Mouse (Mus musculus) midbrain, embryonic 11.5 days (tissue): ENCODE data around the gene Bmp4. TPM values are rescaled to one million over a fixed set of nuclear protein-coding genes. Genes with fewer than 3 reads are reported as not detected.

Experiments used
- ATAC-seq: fragments of 200-750 bp; cut with Nextera tagmentation; 2 replicates; pipeline ENCODE4 v1.8.0; 2017; ENCODE audit warnings: moderate TSS enrichment, moderate library complexity; ENCODE audit not compliant: low FRiP score
- DNase-seq: peaks from one replicate; pipeline ENCODE4 v3.0.0; 2015; ENCODE audit warnings: low spot score; ENCODE audit errors: missing footprints
- H3K27ac ChIP-seq: fragments of 300-500 bp; sonication (generic); 2 replicates; pipeline ENCODE4 v1.5.1; 2014; ENCODE audit warnings: low read depth, low read length
- H3K27me3 ChIP-seq: fragments of 300-500 bp; sonication (generic); 2 replicates; pipeline ENCODE4 v1.6.1; 2014; ENCODE audit warnings: mild to moderate bottlenecking, low read length, moderate library complexity, mixed read lengths; ENCODE audit not compliant: control insufficient read depth, insufficient read depth
- H3K36me3 ChIP-seq: fragments of 300-500 bp; sonication (generic); 2 replicates; pipeline ENCODE4 v1.6.1; 2014; ENCODE audit warnings: mild to moderate bottlenecking, low read length, moderate library complexity, mixed read lengths; ENCODE audit not compliant: control insufficient read depth, insufficient read depth
- H3K4me1 ChIP-seq: fragments of 300-500 bp; sonication (generic); 2 replicates; pipeline ENCODE4 v1.6.1; 2014; ENCODE audit warnings: low read length; ENCODE audit not compliant: control insufficient read depth, insufficient read depth
- H3K4me2 ChIP-seq: fragments of 300-500 bp; sonication (generic); 2 replicates; pipeline ENCODE4 v1.6.1; 2014; ENCODE audit warnings: mild to moderate bottlenecking, moderate library complexity
- H3K4me3 ChIP-seq: fragments of 300-500 bp; sonication (generic); 2 replicates; pipeline ENCODE4 v1.5.1; 2014; ENCODE audit warnings: low read depth, low read length
- H3K9ac ChIP-seq: fragments of 300-500 bp; sonication (generic); 2 replicates; pipeline ENCODE4 v1.6.1; 2014; ENCODE audit warnings: low read length
- H3K9me3 ChIP-seq: fragments of 300-500 bp; sonication (generic); 2 replicates; pipeline ENCODE4 v1.6.1; 2016; ENCODE audit warnings: low read length; ENCODE audit not compliant: control insufficient read depth
- WGBS: fragments of 180-500 bp; shearing (Covaris S2); extraction: QIAGEN DNeasy Blood & Tissue Kit; methylation state at CpG from one replicate; pipeline ENCODE4 v1.1.7; 2014; 5-methylcytosine and 5-hydroxymethylcytosine counted together
- polyA plus RNA-seq: library from polyadenylated mRNA; unstranded; fragments of >200 nt; fragmentation: Nextera tagmentation; extraction: Ambion mirVana; gene quantifications from 2 replicates; pipeline ENCODE4 v1.2.1, GENCODE M21; 2014

Bmp4 gene
- polyA plus RNA-seq, 1 experiment from 2014 or later, result 4.7 TPM

DNA sequence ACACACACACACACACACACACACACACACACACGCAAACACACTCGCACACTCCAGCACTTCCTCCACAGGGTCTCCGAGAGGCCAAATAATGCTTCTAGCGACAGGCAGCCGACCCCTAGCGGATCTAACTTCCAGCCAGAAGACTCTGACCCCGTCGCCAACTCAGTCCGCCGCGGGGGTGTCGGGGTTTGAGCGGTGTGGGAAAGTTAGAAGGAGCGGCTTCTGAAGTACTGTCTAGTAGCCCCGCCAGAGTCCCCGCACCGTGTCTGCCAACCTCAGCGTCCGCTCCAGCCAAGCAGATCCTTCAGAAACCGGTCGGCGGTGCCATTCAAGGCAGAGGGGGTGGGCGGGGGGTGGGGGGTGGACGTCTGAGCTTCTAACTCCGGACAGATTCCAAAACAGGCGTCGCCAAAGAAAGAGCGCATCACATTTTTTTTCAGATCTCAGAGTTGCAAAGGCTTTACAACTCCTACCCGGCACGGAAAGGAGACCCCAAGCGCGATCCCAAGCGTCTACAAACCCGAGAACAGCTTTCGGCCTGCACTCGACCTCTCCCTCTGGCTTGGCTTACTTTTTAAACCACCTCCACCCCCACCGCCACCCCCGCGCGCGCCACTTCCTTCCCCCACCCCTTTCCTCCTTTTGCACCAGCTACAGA, 2.5 kb downstream of the Bmp4 start:
- Histone ChIP-seq H3K27me3 (peaks cover 79% of the 10 kb centered on the region), H3K27ac (no peak overlapping the region), H3K9me3 (no peaks in the 10 kb centered on the region), H3K36me3 (no peaks in the 10 kb centered on the region), H3K4me2 (peak overlapping the region; percentile 67), H3K4me3 (peak overlapping the region; percentile 47), H3K4me1 (peaks cover 15% of the 10 kb centered on the region), H3K9ac (peak overlapping the region; percentile 30; the same call in 1 of the 2 replicates)
- peak; percentile 33 for ATAC-seq
- under 1% methylated on average over 41 of the region's 41 CpGs for WGBS
- DNase-seq, result peak; percentile 96

- H3K9ac ChIP-seq, result 0 out of 2 replicates have a peak overlapping the region, but pooled peaks have one; percentile 30
- peaks cover 15% of the 10 kb centered on the region for H3K4me1 ChIP-seq
- WGBS, result under 1% methylated on average over 27 of the region's 27 CpGs
- no peaks in the 10 kb centered on the region for H3K9me3 ChIP-seq
- DNase-seq (peak; percentile 97), ATAC-seq (peak; percentile 90)
- peaks cover 79% of the 10 kb centered on the region for H3K27me3 ChIP-seq
- peak overlapping the region; percentile 67 for H3K4me2 ChIP-seq
- peak overlapping the region; percentile 47 for H3K4me3 ChIP-seq
- no peak overlapping the region for H3K27ac ChIP-seq
- H3K36me3 ChIP-seq, result no peaks in the 10 kb centered on the region
Observed at GRCm38 (mm10) chr14:46387357-46387671, 3.2 kb downstream of the Bmp4 start.

DNA sequence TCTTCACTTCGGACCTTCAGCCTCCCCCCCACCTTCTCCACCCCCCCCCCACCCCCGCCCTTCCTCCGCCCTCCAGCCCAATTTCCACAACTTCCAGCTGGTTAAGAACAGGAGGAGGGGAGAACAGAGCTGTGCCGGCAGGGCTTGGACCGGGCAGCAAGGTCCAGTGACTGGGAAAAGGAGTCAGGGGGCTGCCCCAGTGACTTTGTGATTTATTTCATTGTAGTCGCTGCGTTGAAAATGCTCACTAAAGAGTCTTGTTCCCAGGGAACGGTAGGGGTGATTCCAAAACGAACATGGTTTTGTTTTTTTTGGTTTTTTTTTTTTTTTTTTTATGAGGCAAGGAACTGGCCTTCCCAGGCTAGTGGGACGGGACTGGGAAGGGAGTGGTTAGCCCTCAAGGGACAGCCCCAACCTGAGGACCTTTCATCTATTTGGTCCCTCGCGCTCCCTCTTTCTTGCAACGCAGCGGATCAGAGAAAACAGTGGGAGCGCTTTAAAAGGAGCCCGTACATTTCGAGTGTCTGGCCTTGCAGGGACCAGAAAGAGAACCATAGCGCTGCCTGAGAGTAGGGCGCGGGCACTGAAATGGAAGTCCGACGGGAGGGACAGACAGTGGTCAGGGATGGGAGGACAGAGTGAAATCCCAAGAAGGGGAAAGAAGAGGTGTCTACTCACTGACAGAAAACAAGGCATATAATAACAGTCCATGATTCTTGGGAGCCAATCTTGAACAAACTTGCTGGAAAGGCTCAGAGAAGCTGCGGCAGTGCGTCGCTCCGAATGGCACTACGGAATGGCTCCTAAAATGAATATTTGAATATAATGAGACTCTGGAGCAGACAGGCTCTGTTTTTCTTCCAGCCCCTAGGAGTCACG, 3.8 kb downstream of the Bmp4 start:
- no peak overlapping the region for H3K9ac ChIP-seq
- DNase-seq (no peak), ATAC-seq (peak; percentile 26)
- H3K4me2 ChIP-seq, result peak overlapping the region; percentile 67
- peak overlapping the region; percentile 47 for H3K4me3 ChIP-seq
- no peaks in the 10 kb centered on the region for H3K9me3 ChIP-seq
- 0% methylated on average over 28 of the region's 28 CpGs for WGBS
- no peaks in the 10 kb centered on the region for H3K36me3 ChIP-seq
- no peak overlapping the region for H3K27ac ChIP-seq
- peaks cover 15% of the 10 kb centered on the region for H3K4me1 ChIP-seq
- H3K27me3 ChIP-seq, result peaks cover 81% of the 10 kb centered on the region

DNA sequence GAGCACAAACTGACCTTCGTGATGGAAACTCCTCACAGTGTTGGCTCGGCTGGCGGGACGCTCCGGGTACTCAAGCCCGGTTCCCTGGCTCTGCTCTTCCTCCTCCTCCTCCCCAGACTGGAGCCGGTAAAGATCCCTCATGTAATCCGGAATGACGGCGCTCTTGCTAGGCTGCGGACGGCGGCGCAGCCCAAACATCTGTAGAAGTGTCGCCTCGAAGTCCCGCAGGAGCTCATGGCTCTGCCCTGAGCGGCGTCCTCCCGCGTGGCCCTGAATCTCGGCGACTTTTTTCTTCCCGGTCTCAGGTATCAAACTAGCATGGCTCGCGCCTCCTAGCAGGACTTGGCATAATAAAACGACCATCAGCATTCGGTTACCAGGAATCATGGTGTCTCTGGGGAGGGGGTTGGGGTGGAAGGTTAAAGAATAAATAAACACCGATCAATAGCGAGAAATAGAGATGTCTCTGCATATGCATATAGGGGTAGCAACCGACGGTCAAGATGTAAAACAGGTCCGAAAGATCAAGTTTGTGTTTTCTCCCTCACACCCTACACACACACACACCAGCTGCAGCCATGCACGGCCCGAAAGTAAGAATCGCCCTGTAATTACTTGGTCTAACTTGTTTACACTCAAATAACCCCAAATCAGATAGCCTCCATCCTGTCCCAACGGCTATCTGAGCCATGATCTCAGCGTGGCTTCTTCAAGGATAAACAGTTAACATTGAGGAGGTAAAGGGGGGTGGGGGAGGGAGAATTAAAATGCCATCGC, 4.6 kb downstream of the Bmp4 start:
- 0 out of 2 replicates have a peak, but pooled peaks have one; percentile 5 for ATAC-seq
- H3K27me3 ChIP-seq, result peaks cover 81% of the 10 kb centered on the region
- no peak overlapping the region for H3K27ac ChIP-seq
- H3K4me1 ChIP-seq, result peaks cover 15% of the 10 kb centered on the region
- peak overlapping the region; percentile 47 for H3K4me3 ChIP-seq
- peak; percentile 95 for DNase-seq
- peak overlapping the region; percentile 67 for H3K4me2 ChIP-seq
- peak overlapping the region; percentile 34 for H3K9ac ChIP-seq
- under 1% methylated on average over 39 of the region's 39 CpGs for WGBS
- H3K9me3 ChIP-seq, result no peaks in the 10 kb centered on the region
- no peaks in the 10 kb centered on the region for H3K36me3 ChIP-seq

DNA sequence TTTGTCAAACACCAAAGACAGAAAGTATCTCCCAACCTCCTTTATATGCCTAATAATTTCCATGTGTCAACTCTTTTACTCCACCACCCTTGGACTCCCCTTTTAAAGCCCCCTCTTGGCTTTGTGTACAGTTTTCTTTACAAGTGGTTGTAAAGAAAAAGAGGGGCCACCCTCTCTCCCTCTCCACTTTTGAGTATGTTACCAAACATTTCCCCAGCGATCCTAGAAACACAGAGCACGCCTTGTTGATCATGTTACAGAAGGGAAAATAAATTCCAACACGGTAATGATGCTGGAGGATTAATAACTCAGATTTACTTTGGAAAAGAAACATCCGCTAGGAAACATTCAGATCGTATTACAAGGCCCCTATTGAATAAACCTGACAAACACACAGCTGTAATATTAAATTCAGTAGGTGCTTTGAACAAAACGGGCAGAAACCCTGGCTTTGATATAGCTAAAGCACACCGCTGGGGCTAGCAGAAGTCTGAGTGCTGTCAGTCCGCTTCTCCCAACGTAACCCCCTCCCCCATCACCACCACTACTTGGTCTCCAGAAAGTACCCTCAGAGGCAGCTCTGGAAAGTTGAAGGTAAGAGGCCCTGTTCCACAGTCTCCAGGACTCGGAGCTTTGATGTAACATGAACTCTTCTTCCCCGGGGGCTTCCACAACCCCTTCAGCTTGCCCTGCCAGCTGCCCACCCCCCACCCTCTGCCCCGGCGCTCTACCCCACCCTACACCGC, 5.3 kb downstream of the Bmp4 start:
- Histone ChIP-seq H3K4me3 (peak overlapping the region; percentile 47), H3K4me1 (peaks cover 19% of the 10 kb centered on the region), H3K9me3 (no peaks in the 10 kb centered on the region), H3K4me2 (peak overlapping the region; percentile 67), H3K27ac (no peak overlapping the region), H3K36me3 (no peaks in the 10 kb centered on the region), H3K27me3 (peaks cover 82% of the 10 kb centered on the region), H3K9ac (peak overlapping the region; percentile 34; the same call in 1 of the 2 replicates)
- WGBS, result 13% methylated on average over 14 of the region's 14 CpGs
- DNase-seq (peak; percentile 91), ATAC-seq (no peak)

- no peak overlapping the region for H3K27ac ChIP-seq
- WGBS, result 26% methylated on average over 6 of the region's 6 CpGs
- H3K4me3 ChIP-seq, result no peak overlapping the region
- ATAC-seq, result no peak
- H3K9me3 ChIP-seq, result no peaks in the 10 kb centered on the region
- peaks cover 8% of the 10 kb centered on the region for H3K4me1 ChIP-seq
- no peaks in the 10 kb centered on the region for H3K36me3 ChIP-seq
- H3K9ac ChIP-seq, result no peak overlapping the region
- no peak for DNase-seq
- no peak overlapping the region for H3K4me2 ChIP-seq
- peaks cover 56% of the 10 kb centered on the region for H3K27me3 ChIP-seq
Observed at GRCm38 (mm10) chr14:46381457-46381856, 9.0 kb downstream of the Bmp4 start.

- Histone ChIP-seq H3K9me3 (no peaks in the 10 kb centered on the region), H3K9ac (peak overlapping the region; percentile 39; the same call in 1 of the 2 replicates), H3K4me2 (peak overlapping the region; percentile 54), H3K36me3 (no peaks in the 10 kb centered on the region), H3K4me3 (peak overlapping the region; percentile 27), H3K4me1 (peaks cover 5% of the 10 kb centered on the region; the same call in 1 of the 2 replicates), H3K27me3 (peaks cover 46% of the 10 kb centered on the region), H3K27ac (no peak overlapping the region)
- WGBS, result 5% methylated on average over 25 of the region's 31 CpGs
- 0 out of 2 replicates have a peak, but pooled peaks have one; percentile 50 for ATAC-seq
- DNase-seq, result peak; percentile 91
Observed at GRCm38 (mm10) chr14:46380286-46380721, 10.2 kb downstream of the Bmp4 start.

DNA sequence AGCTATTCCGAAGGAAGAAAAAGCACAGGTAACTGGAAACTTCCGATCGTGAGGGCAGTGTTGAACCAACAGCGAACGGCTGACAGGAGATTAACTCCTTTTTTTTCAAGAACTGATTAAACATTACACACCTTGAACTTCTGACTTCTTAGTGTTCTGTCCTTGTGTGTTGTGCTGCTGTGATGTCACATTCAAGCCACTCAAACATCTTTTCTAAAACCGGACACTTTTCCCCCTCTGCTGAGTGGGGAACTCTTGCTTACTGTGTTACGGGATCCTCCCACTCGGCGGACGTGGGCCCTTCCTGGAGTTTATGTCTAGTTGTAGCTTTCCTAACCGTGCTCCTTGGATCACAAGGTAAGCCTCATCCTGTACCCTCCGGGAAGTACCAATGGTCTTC, 11.2 kb downstream of the Bmp4 start, which contains the start of gene Gm15217:
TSS of gene Gm15217 (plus strand) at position 130 of the 400 bp plus-strand sequence.
- no peaks in the 10 kb centered on the region for H3K36me3 ChIP-seq
- no peak within 1 kb of the TSS for H3K27ac ChIP-seq
- peaks cover 36% of the 10 kb centered on the region for H3K27me3 ChIP-seq
- DNase-seq (no peak), ATAC-seq (no peak)
- peak within 1 kb of the TSS; percentile 54 for H3K4me2 ChIP-seq
- peak within 1 kb of the TSS; percentile 39; the same call in 1 of the 2 replicates for H3K9ac ChIP-seq
- H3K4me3 ChIP-seq, result peak within 1 kb of the TSS; percentile 27
- H3K9me3 ChIP-seq, result no peaks in the 10 kb centered on the region
- peaks cover 5% of the 10 kb centered on the region; the same call in 1 of the 2 replicates for H3K4me1 ChIP-seq
- WGBS, result 84% methylated on average over 12 of the region's 12 CpGs
